Mouse (Mus musculus): ENCODE results near the gene Gm8773. TPM values are rescaled to one million over a fixed set of nuclear protein-coding genes. Genes with fewer than 3 reads are reported as not detected.

Gene Gm8773
- polyA plus RNA-seq, 1 experiment from 2014 or later = 10.3 TPM

DNA sequence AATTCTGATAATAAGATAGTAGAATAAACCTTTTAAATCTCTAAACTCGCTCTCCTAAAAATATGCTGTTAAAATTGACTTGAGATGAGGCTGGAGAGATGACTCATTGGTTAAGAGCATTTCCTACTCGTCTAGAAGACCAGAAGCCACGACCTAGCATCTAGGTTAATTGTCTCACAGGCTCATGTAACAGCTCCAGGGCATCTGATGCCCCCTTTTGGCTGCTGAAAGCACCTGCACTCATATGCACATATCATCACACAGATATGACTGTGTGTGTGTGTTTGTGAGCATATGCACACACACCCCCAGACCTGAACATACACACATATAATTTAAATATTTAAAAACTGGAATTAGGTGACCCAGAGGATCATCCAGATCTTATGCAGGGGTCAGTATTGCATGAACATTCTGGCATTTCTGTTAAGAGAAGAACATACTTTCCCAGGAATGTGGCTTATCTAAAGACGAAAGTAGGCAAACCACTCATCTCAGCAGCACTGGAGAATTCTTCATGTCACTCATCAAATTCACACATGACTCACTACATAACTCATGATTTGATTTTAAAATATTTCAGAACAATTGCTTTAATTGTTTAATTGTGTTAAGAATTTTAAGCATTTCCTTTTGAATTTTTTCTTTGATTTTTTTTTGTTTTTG lies 12.4 kb upstream of the Gm8773 start:
- H3K36me3 ChIP-seq (ENCODE audit: control insufficient read depth, insufficient read depth, low read length) = no peaks in the 10 kb centered on the region
- no peaks in the 10 kb centered on the region for H3K9me3 ChIP-seq (ENCODE audit: control insufficient read depth, low read length)
- no peak for ATAC-seq (ENCODE audit: low FRiP score, low TSS enrichment)
- H3K4me3 ChIP-seq (replicated peaks; ENCODE audit: low read depth, low read length) = no peak overlapping the region
- no peak overlapping the region for H3K27ac ChIP-seq (replicated peaks; ENCODE audit: low read depth, low read length)
- H3K4me2 ChIP-seq (ENCODE audit: low read length) = no peak overlapping the region
- no peak for DNase-seq
- H3K4me1 ChIP-seq (ENCODE audit: control insufficient read depth, insufficient read depth, low read length) = peaks cover 11% of the 10 kb centered on the region; the same call in 1 of the 2 replicates
- WGBS = 78% methylated on average over 4 of the region's 4 CpGs
- no peaks in the 10 kb centered on the region for H3K27me3 ChIP-seq (ENCODE audit: control insufficient read depth, insufficient read depth, low read length)
- no peak overlapping the region for H3K9ac ChIP-seq (replicated peaks; ENCODE audit: low read length)

DNA sequence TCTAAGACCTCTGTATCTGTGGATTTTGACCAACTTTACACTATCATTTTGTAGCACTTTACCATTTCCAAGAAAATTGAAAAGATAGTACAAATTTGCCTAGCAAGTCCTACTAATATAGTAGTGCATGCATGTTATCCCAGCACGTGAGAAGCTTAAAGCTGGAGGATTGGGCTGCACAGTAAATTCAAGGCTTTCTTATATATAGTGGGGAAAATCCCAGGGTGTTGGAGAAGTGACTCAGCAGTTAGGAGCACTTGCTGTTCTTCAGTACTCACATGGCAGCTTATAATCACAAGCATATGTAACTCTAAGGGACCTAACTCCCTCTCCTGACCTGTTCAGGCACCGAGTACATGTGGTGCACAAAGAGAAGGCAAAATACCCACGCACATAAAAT lies 11.2 kb upstream of the Gm8773 start:
- H3K4me2 ChIP-seq (ENCODE audit: low read length) = no peak overlapping the region
- ATAC-seq (ENCODE audit: low FRiP score, low TSS enrichment) (no peak), DNase-seq (no peak)
- H3K4me3 ChIP-seq (replicated peaks; ENCODE audit: low read depth, low read length) = no peak overlapping the region
- no peaks in the 10 kb centered on the region for H3K36me3 ChIP-seq (ENCODE audit: control insufficient read depth, insufficient read depth, low read length)
- no peak overlapping the region for H3K27ac ChIP-seq (replicated peaks; ENCODE audit: low read depth, low read length)
- WGBS = 80% methylated on average over 3 of the region's 3 CpGs
- no peaks in the 10 kb centered on the region for H3K9me3 ChIP-seq (ENCODE audit: control insufficient read depth, low read length)
- peaks cover 11% of the 10 kb centered on the region; the same call in 1 of the 2 replicates for H3K4me1 ChIP-seq (ENCODE audit: control insufficient read depth, insufficient read depth, low read length)
- H3K9ac ChIP-seq (replicated peaks; ENCODE audit: low read length) = no peak overlapping the region
- H3K27me3 ChIP-seq (ENCODE audit: control insufficient read depth, insufficient read depth, low read length) = no peaks in the 10 kb centered on the region

DNA sequence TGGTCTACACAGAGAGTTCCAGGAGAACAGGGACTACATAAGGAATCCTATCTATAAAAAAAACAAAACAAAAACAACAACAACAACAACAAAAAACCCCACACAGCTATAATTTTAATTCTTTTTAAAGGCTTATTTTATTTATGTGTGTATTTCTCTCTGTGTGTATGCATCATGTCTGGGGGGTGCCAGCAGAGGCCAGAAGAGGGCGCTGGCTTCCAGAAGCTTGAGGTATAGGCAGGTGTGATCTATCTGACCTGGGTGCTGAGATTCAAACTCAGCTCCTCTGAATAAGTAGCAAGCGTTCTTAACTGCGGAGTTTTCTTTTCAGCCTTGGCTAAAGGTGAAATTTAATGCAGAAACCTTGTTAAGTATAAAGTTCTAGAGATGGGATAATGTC lies 14.1 kb downstream of the Gm8773 start:
- Histone ChIP-seq H3K9me3 (ENCODE audit: control insufficient read depth, low read length) (no peaks in the 10 kb centered on the region), H3K27ac (replicated peaks; ENCODE audit: low read depth, low read length) (no peak overlapping the region), H3K27me3 (ENCODE audit: control insufficient read depth, insufficient read depth, low read length) (no peaks in the 10 kb centered on the region), H3K9ac (replicated peaks; ENCODE audit: low read length) (no peak overlapping the region), H3K36me3 (ENCODE audit: control insufficient read depth, insufficient read depth, low read length) (no peaks in the 10 kb centered on the region), H3K4me3 (replicated peaks; ENCODE audit: low read depth, low read length) (no peak overlapping the region), H3K4me2 (ENCODE audit: low read length) (no peak overlapping the region), H3K4me1 (ENCODE audit: control insufficient read depth, insufficient read depth, low read length) (no peaks in the 10 kb centered on the region)
- DNase-seq (no peak), ATAC-seq (ENCODE audit: low FRiP score, low TSS enrichment) (no peak)
- 82% methylated on average over 3 of the region's 3 CpGs for WGBS

DNA sequence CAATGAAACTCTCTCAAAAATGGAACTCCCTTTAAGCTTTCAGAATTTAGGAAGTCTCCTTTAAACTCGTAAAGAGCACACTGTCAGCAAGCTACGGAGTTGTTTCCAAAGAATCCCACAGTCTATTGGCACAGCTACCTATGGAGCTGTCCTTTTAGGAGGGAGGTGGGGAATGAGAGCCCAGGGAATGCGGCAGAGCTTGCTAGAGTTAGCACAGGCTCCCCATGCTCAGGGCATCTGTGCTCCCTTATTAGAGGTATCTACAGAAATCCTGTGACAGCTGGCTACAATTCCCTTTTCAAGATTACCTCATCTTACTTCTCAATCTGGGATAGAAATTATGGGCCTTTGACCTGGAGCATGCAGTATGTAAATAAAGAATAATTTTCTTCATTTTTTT lies 36.9 kb downstream of the Gm8773 start:
- Histone ChIP-seq H3K4me1 (ENCODE audit: control insufficient read depth, insufficient read depth, low read length) (no peaks in the 10 kb centered on the region), H3K36me3 (ENCODE audit: control insufficient read depth, insufficient read depth, low read length) (no peaks in the 10 kb centered on the region), H3K4me3 (replicated peaks; ENCODE audit: low read depth, low read length) (no peak overlapping the region), H3K27me3 (ENCODE audit: control insufficient read depth, insufficient read depth, low read length) (no peaks in the 10 kb centered on the region), H3K27ac (replicated peaks; ENCODE audit: low read depth, low read length) (no peak overlapping the region), H3K9ac (replicated peaks; ENCODE audit: low read length) (no peak overlapping the region), H3K4me2 (ENCODE audit: low read length) (no peak overlapping the region), H3K9me3 (ENCODE audit: control insufficient read depth, low read length) (no peaks in the 10 kb centered on the region)
- ATAC-seq (ENCODE audit: low FRiP score, low TSS enrichment) (no peak), DNase-seq (no peak)
- 64% methylated on average over 3 of the region's 3 CpGs for WGBS

DNA sequence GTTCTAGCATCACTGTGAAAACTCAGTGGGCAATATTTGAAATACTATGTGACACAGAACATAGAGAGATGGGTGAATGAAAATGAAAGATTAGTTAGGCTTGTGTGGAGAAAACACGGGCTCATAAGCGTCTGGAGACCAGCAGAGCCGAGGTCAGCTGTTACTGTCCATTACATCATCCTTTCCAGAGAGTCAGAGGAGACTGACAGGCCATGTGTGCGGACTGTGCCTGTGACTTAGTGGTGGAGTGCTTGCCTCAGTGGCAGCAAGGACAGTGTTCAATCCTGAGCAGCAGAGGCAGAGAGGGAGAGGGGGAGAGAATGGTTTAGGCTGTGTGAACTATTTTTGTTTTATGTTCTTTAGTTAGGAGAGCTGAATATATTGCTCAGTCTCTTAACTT lies 44.7 kb downstream of the Gm8773 start:
- no peak for DNase-seq
- H3K4me3 ChIP-seq (replicated peaks; ENCODE audit: low read depth, low read length) = no peak overlapping the region
- H3K9ac ChIP-seq (replicated peaks; ENCODE audit: low read length) = no peak overlapping the region
- H3K36me3 ChIP-seq (ENCODE audit: control insufficient read depth, insufficient read depth, low read length) = no peaks in the 10 kb centered on the region
- no peak overlapping the region for H3K27ac ChIP-seq (replicated peaks; ENCODE audit: low read depth, low read length)
- no peak for ATAC-seq (ENCODE audit: low FRiP score, low TSS enrichment)
- no peaks in the 10 kb centered on the region for H3K27me3 ChIP-seq (ENCODE audit: control insufficient read depth, insufficient read depth, low read length)
- WGBS = 77% methylated on average over 4 of the region's 4 CpGs
- H3K4me2 ChIP-seq (ENCODE audit: low read length) = no peak overlapping the region
- H3K9me3 ChIP-seq (ENCODE audit: control insufficient read depth, low read length) = no peaks in the 10 kb centered on the region
- no peaks in the 10 kb centered on the region for H3K4me1 ChIP-seq (ENCODE audit: control insufficient read depth, insufficient read depth, low read length)

DNA sequence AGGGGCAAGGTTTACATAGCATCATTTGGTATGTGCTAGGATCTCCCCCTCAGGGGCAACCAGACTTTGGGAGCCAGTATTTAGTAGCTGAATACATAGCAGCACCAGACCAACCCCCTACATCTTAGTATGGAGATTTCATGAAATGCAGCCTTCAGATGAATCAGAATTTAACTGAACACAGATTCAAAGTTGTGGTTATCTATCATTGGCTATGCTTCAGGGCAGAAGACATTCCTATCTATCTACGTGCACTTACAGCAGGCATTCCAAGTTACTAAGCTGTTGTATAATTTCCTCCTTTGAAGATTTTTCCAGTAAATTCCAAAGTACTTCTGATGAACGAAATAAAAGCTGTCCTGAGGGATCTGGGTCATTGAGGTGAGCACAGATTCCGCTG lies 51.9 kb downstream of the Gm8773 start:
- Histone ChIP-seq H3K4me2 (ENCODE audit: low read length) (no peak overlapping the region), H3K4me3 (replicated peaks; ENCODE audit: low read depth, low read length) (no peak overlapping the region), H3K27ac (replicated peaks; ENCODE audit: low read depth, low read length) (no peak overlapping the region), H3K4me1 (ENCODE audit: control insufficient read depth, insufficient read depth, low read length) (no peaks in the 10 kb centered on the region), H3K9ac (replicated peaks; ENCODE audit: low read length) (no peak overlapping the region), H3K36me3 (ENCODE audit: control insufficient read depth, insufficient read depth, low read length) (no peaks in the 10 kb centered on the region), H3K27me3 (ENCODE audit: control insufficient read depth, insufficient read depth, low read length) (no peaks in the 10 kb centered on the region), H3K9me3 (ENCODE audit: control insufficient read depth, low read length) (no peaks in the 10 kb centered on the region)
- ATAC-seq (ENCODE audit: low FRiP score, low TSS enrichment) = no peak
- no peak for DNase-seq
- 85% methylated on average over 3 of the region's 3 CpGs for WGBS

Other genes with a start within 250 kb of the Gm8773 start
- gene Cdk14, start 153.5 kb upstream of the Gm8773 start, polyA plus RNA-seq (2014; fragmentation: Nextera tagmentation; extraction: Ambion mirVana) = 50.7 and 54.0 TPM in 2 replicates
- gene 1700015F17Rik, start 94.7 kb upstream of the Gm8773 start, polyA plus RNA-seq (2014; fragmentation: Nextera tagmentation; extraction: Ambion mirVana) = not detected in 2 replicates
- gene Cldn12, start 58.8 kb upstream of the Gm8773 start, polyA plus RNA-seq (2014; fragmentation: Nextera tagmentation; extraction: Ambion mirVana) = 13.9 and 19.1 TPM in 2 replicates
- gene Gtpbp10, start 14.3 kb upstream of the Gm8773 start, polyA plus RNA-seq (2014; fragmentation: Nextera tagmentation; extraction: Ambion mirVana) = 20.6 and 26.9 TPM in 2 replicates
- gene Cfap69, start 90.4 kb downstream of the Gm8773 start, polyA plus RNA-seq (2014; fragmentation: Nextera tagmentation; extraction: Ambion mirVana) = 8.8 and 12.3 TPM in 2 replicates
- 5.0 and 6.2 TPM in 2 replicates for gene Steap2, start 120.8 kb downstream of the Gm8773 start, polyA plus RNA-seq (2014; fragmentation: Nextera tagmentation; extraction: Ambion mirVana)
- gene Steap1, start 175.5 kb downstream of the Gm8773 start, polyA plus RNA-seq (2014; fragmentation: Nextera tagmentation; extraction: Ambion mirVana) = 0.59 and 0.68 TPM in 2 replicates